Mouse (Mus musculus): ENCODE results near the gene Got1. TPM values are rescaled to one million over a fixed set of nuclear protein-coding genes. Genes with fewer than 3 reads are reported as not detected.
"Not testable (repeated sequence)": the region's sequence is repeated elsewhere in the genome, so short reads cannot be mapped to it uniquely, and the experiment has no call there.

The Got1 gene
- polyA plus RNA-seq, 1 experiment from 2014 or later: 63.9 TPM

- 92% methylated on average over 7 of the region's 7 CpGs for WGBS
- no peak for DNase-seq (ENCODE audit: extremely low spot score, low spot score)
- Histone ChIP-seq H3K4me3 (no peak overlapping the region), H3K27me3 (ENCODE audit: poor library complexity, severe bottlenecking) (peaks cover 25% of the 10 kb centered on the region), H3K36me3 (replicated peaks) (peaks cover 44% of the 10 kb centered on the region), H3K4me1 (peaks cover 32% of the 10 kb centered on the region), H3K27ac (no peak overlapping the region), H3K9me3 (no peaks in the 10 kb centered on the region)
Observed at GRCm38 (mm10) chr19:43517808-43518207, 6.6 kb downstream of the Got1 start.

GRCm38 (mm10) chr19:43517320-43517719, 7.1 kb downstream of the Got1 start:
- no peak for DNase-seq (ENCODE audit: extremely low spot score, low spot score)
- no peak overlapping the region for H3K27ac ChIP-seq
- no peak overlapping the region for H3K4me3 ChIP-seq
- H3K9me3 ChIP-seq: no peaks in the 10 kb centered on the region
- H3K4me1 ChIP-seq: peaks cover 27% of the 10 kb centered on the region
- 93% methylated on average over 6 of the region's 6 CpGs for WGBS
- peaks cover 48% of the 10 kb centered on the region for H3K36me3 ChIP-seq (replicated peaks)
- H3K27me3 ChIP-seq (ENCODE audit: poor library complexity, severe bottlenecking): peaks cover 22% of the 10 kb centered on the region

GRCm38 (mm10) chr19:43516397-43517035, 7.9 kb downstream of the Got1 start:
- 93% methylated on average over 14 of the region's 14 CpGs for WGBS
- H3K9me3 ChIP-seq: no peaks in the 10 kb centered on the region
- no peak for DNase-seq (ENCODE audit: extremely low spot score, low spot score)
- no peak overlapping the region for H3K4me3 ChIP-seq
- H3K27ac ChIP-seq: no peak overlapping the region
- H3K27me3 ChIP-seq (ENCODE audit: poor library complexity, severe bottlenecking): peaks cover 22% of the 10 kb centered on the region
- H3K4me1 ChIP-seq: peaks cover 19% of the 10 kb centered on the region
- H3K36me3 ChIP-seq (replicated peaks): peaks cover 56% of the 10 kb centered on the region

GRCm38 (mm10) chr19:43515668-43516396, 8.6 kb downstream of the Got1 start:
- Histone ChIP-seq H3K36me3 (replicated peaks) (peaks cover 62% of the 10 kb centered on the region), H3K27ac (no peak overlapping the region), H3K27me3 (ENCODE audit: poor library complexity, severe bottlenecking) (peaks cover 22% of the 10 kb centered on the region), H3K9me3 (no peaks in the 10 kb centered on the region), H3K4me1 (peaks cover 12% of the 10 kb centered on the region), H3K4me3 (no peak overlapping the region)
- no peak for DNase-seq (ENCODE audit: extremely low spot score, low spot score)
- 93% methylated on average over 23 of the region's 23 CpGs for WGBS

- Histone ChIP-seq H3K4me3 (no peak overlapping the region), H3K27ac (no peak overlapping the region), H3K27me3 (ENCODE audit: poor library complexity, severe bottlenecking) (peaks cover 5% of the 10 kb centered on the region), H3K9me3 (no peaks in the 10 kb centered on the region; the same call in 1 of the 2 replicates), H3K4me1 (no peaks in the 10 kb centered on the region), H3K36me3 (replicated peaks) (peaks cover 79% of the 10 kb centered on the region)
- DNase-seq (ENCODE audit: extremely low spot score, low spot score): no peak
- WGBS: 95% methylated on average over 8 of the region's 8 CpGs
Observed at GRCm38 (mm10) chr19:43513874-43514273, 10.5 kb downstream of the Got1 start.

DNA sequence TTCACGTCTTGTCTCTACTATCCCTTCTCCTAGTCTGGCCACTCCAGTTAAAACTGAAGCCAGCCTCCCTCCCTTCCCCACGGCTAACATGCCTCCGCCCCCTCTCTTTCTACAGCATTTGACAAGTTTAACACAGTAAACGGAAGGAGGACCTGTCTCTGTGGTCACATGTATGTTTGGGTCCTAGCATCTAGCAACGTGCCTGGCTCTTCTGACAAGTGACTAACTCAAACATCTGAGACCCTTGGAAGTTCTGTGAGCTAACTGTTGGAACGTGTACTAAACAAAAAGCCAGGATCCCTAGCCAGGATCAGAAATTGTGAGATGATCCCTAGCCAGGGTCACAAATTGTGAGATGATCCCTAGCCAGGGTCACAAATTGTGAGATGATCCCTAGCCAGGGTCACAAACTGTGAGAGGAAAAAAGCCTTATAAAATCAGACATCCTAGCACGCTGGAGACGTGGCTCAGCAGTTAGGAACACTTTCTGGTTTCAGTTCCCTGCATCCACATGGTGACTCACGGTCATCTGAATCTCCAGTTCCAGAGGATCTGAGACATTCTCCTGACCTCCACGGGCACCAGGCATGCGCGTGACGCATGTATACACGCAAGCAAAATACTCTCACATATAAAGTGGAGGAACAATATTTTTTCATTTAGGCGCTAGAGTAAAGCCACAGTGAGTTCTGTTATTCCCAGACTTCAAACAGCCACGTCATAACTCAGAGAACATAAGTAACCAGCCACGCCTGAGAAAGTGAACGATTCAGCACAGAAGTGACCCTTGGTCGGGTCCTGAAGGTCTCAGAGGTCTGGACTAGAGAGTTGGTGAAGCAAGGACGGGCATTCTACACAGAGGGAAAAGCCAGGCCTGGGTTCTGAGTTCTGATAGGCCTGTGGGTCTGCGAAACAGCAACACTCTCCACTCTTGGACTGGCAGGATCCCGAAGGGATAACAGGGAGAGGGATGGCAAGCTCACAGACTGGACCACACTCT, 12.5 kb downstream of the Got1 start:
- no peak overlapping the region for H3K27ac ChIP-seq
- no peaks in the 10 kb centered on the region for H3K27me3 ChIP-seq (ENCODE audit: poor library complexity, severe bottlenecking)
- no peak for DNase-seq (ENCODE audit: extremely low spot score, low spot score)
- 87% methylated on average over 22 of the region's 22 CpGs for WGBS
- no peak overlapping the region for H3K4me3 ChIP-seq
- H3K36me3 ChIP-seq (replicated peaks): peaks cover 88% of the 10 kb centered on the region
- no peaks in the 10 kb centered on the region for H3K4me1 ChIP-seq
- H3K9me3 ChIP-seq: no peaks in the 10 kb centered on the region; the same call in 1 of the 2 replicates

GRCm38 (mm10) chr19:43510436-43511220, 13.8 kb downstream of the Got1 start:
- H3K36me3 ChIP-seq (replicated peaks): peaks cover 92% of the 10 kb centered on the region
- H3K4me1 ChIP-seq: no peaks in the 10 kb centered on the region
- no peaks in the 10 kb centered on the region; the same call in 1 of the 2 replicates for H3K9me3 ChIP-seq
- no peak overlapping the region for H3K4me3 ChIP-seq
- no peaks in the 10 kb centered on the region for H3K27me3 ChIP-seq (ENCODE audit: poor library complexity, severe bottlenecking)
- DNase-seq (ENCODE audit: extremely low spot score, low spot score): no peak
- H3K27ac ChIP-seq: no peak overlapping the region
- WGBS: 93% methylated on average over 14 of the region's 14 CpGs

- H3K36me3 ChIP-seq (replicated peaks): peaks cover 91% of the 10 kb centered on the region
- H3K27ac ChIP-seq: no peak overlapping the region
- WGBS: 89% methylated on average over 12 of the region's 12 CpGs
- H3K27me3 ChIP-seq (ENCODE audit: poor library complexity, severe bottlenecking): no peaks in the 10 kb centered on the region
- no peaks in the 10 kb centered on the region; the same call in 1 of the 2 replicates for H3K9me3 ChIP-seq
- H3K4me3 ChIP-seq: no peak overlapping the region
- no peaks in the 10 kb centered on the region for H3K4me1 ChIP-seq
- no peak for DNase-seq (ENCODE audit: extremely low spot score, low spot score)
Observed at GRCm38 (mm10) chr19:43505441-43505840, 19.0 kb downstream of the Got1 start.

GRCm38 (mm10) chr19:43503593-43503992, 20.8 kb downstream of the Got1 start:
- H3K4me3 ChIP-seq; H3K9me3 ChIP-seq; DNase-seq (ENCODE audit: extremely low spot score, low spot score); H3K27me3 ChIP-seq (ENCODE audit: poor library complexity, severe bottlenecking); H3K27ac ChIP-seq; H3K4me1 ChIP-seq: not testable (repeated sequence)
- peaks cover 92% of the 10 kb centered on the region for H3K36me3 ChIP-seq (replicated peaks)
- 95% methylated on average over 8 of the region's 9 CpGs for WGBS

GRCm38 (mm10) chr19:43502630-43503029, 21.8 kb downstream of the Got1 start:
- Histone ChIP-seq H3K4me1 (no peaks in the 10 kb centered on the region), H3K27ac (no peak overlapping the region), H3K4me3 (no peak overlapping the region), H3K36me3 (replicated peaks) (peaks cover 87% of the 10 kb centered on the region), H3K27me3 (ENCODE audit: poor library complexity, severe bottlenecking) (no peaks in the 10 kb centered on the region), H3K9me3 (peaks cover 3% of the 10 kb centered on the region; the same call in 1 of the 2 replicates)
- DNase-seq (ENCODE audit: extremely low spot score, low spot score): no peak
- WGBS: 81% methylated on average over 11 of the region's 11 CpGs

GRCm38 (mm10) chr19:43498874-43499273, 25.5 kb downstream of the Got1 start:
- Histone ChIP-seq H3K27me3 (ENCODE audit: poor library complexity, severe bottlenecking) (peaks cover 16% of the 10 kb centered on the region), H3K27ac (no peak overlapping the region), H3K36me3 (replicated peaks) (peaks cover 51% of the 10 kb centered on the region), H3K9me3 (peaks cover 3% of the 10 kb centered on the region; the same call in 1 of the 2 replicates), H3K4me3 (no peak overlapping the region), H3K4me1 (peaks cover 18% of the 10 kb centered on the region)
- DNase-seq (ENCODE audit: extremely low spot score, low spot score): no peak
- WGBS: 91% methylated on average over 7 of the region's 7 CpGs

GRCm38 (mm10) chr19:43497440-43497839, 27.0 kb downstream of the Got1 start:
- peaks cover 23% of the 10 kb centered on the region for H3K27me3 ChIP-seq (ENCODE audit: poor library complexity, severe bottlenecking)
- peaks cover 3% of the 10 kb centered on the region; the same call in 1 of the 2 replicates for H3K9me3 ChIP-seq
- H3K4me3 ChIP-seq: no peak overlapping the region
- H3K4me1 ChIP-seq: peaks cover 18% of the 10 kb centered on the region
- DNase-seq (ENCODE audit: extremely low spot score, low spot score): no peak
- peaks cover 38% of the 10 kb centered on the region for H3K36me3 ChIP-seq (replicated peaks)
- WGBS: 88% methylated on average over 7 of the region's 7 CpGs
- H3K27ac ChIP-seq: no peak overlapping the region
